Mouse (Mus musculus): ENCODE results near the gene Fmnl3. TPM values are rescaled to one million over a fixed set of nuclear protein-coding genes. Genes with fewer than 3 reads are reported as not detected.

The Fmnl3 gene
- total and polyA plus RNA-seq, 3 experiments: 0.04 to 0.06 TPM; not detected in 1

GRCm38 (mm10) chr15:99284527-99285188 is 85.6 kb downstream of the Fmnl3 start (continued):
- TF ChIP-seq ETS1 (IDR thresholded peaks at IDR 0.05; ENCODE audit: low read depth, low read length) (no peak), TCF12 (IDR thresholded peaks at IDR 0.05; ENCODE audit: low read depth, low read length) (no peak)

DNA sequence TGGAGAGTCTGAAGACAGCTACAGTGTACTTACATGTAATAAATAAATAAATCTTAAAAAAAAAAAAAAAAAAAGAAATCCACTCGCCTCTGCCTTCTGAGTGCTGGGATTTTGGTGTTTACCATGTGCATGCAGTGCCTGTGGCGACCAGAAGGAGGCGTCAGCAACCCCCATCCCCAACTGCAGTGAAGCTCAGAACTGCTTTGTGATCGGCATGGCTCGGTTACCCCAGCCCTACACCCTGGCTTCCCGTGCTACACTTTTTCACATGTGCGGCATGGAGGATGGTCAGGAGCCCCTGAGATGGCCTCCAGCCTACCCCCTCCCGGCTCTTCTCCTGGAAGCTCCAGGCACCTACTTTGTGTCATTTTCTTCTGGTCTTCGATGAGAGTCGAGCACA is 86.8 kb downstream of the Fmnl3 start:
- Histone ChIP-seq H3K36me3 (ENCODE audit: control insufficient read depth in 1 of 2, insufficient read depth in 2 of 2, low read length in 2 of 2) (peaks cover 0 to 5% of the 10 kb centered on the region in 2 experiments; a peak in 1 of 4 replicates), H3K9ac (ENCODE audit: control insufficient read depth, low read depth, low read length, poor library complexity, severe bottlenecking) (no peak overlapping the region), H3K79me2 (ENCODE audit: control insufficient read depth, insufficient read depth, low read length, poor library complexity) (no peaks in the 10 kb centered on the region), H3K9me3 (replicated peaks; ENCODE audit: insufficient read depth, low read length) (no peaks in the 10 kb centered on the region), H3K27ac (ENCODE audit: control insufficient read depth, low read depth, low read length) (no peak overlapping the region), H3K4me3 (ENCODE audit: control insufficient read depth in 1 of 2, insufficient read depth in 1 of 2, low read depth in 2 of 2, low read length in 2 of 2) (no peak overlapping the region), H3K27me3 (ENCODE audit: control insufficient read depth in 1 of 2, insufficient read depth in 2 of 2, low read length in 2 of 2) (peaks cover 2 to 3% of the 10 kb centered on the region in 2 experiments; a peak in 2 of 4 replicates), H3K4me1 (ENCODE audit: control insufficient read depth in 1 of 2, insufficient read depth in 2 of 2, low read length in 2 of 2) (peaks cover 2 to 14% of the 10 kb centered on the region in 2 experiments; a peak in 3 of 4 replicates)
- DNase-seq (ENCODE audit: low read depth, low spot score): peak; percentile 58
- TF ChIP-seq SMC3 (IDR thresholded peaks at IDR 0.05; ENCODE audit: low read depth, low read length): peak; percentile 43
- TF ChIP-seq HCFC1 (IDR thresholded peaks at IDR 0.05; ENCODE audit: low read depth, low read length): no peak
- TF ChIP-seq MYB (IDR thresholded peaks at IDR 0.05; ENCODE audit: low read depth, low read length): no peak
- no peak for TF ChIP-seq CHD1 (IDR thresholded peaks at IDR 0.05; ENCODE audit: low read depth, low read length)
- peak; percentile 54 to 73 (median 64) for TF ChIP-seq CTCF (IDR thresholded peaks at IDR 0.05 in 2 of 3, conservative IDR thresholded peaks at IDR 0.05 in 1 of 3; ENCODE audit: control insufficient read depth in 1 of 3, insufficient read depth in 1 of 3, low read depth in 2 of 3, low read length in 3 of 3, poor library complexity in 1 of 3, severe bottlenecking in 1 of 3)
- TF ChIP-seq BHLHE40 (IDR thresholded peaks at IDR 0.05; ENCODE audit: borderline replicate concordance, low read depth, low read length): no peak
- TF ChIP-seq MYC (IDR thresholded peaks at IDR 0.05; ENCODE audit: low read depth, low read length): no peak
- no peak for TF ChIP-seq MAX (IDR thresholded peaks at IDR 0.05; ENCODE audit: low read length)
- no peak for TF ChIP-seq GATA1 (IDR thresholded peaks at IDR 0.05; ENCODE audit: low read depth, low read length)
- no peak; the same call in 1 of the 2 replicates for TF ChIP-seq RAD21 (IDR thresholded peaks at IDR 0.05; ENCODE audit: low read depth, low read length)
- TF ChIP-seq ZMIZ1 (IDR thresholded peaks at IDR 0.05; ENCODE audit: low read depth, low read length): no peak
- TF ChIP-seq POLR2AphosphoS2 (IDR thresholded peaks at IDR 0.05; ENCODE audit: low read length): no peak
- TF ChIP-seq MEF2A (IDR thresholded peaks at IDR 0.05; ENCODE audit: extremely low read depth, insufficient replicate concordance, low read depth, low read length, poor library complexity, severe bottlenecking): no peak
- TF ChIP-seq USF1 (IDR thresholded peaks at IDR 0.05; ENCODE audit: low read depth, low read length): no peak

- H3K27me3 ChIP-seq (ENCODE audit: control insufficient read depth in 1 of 2, insufficient read depth in 2 of 2, low read length in 2 of 2): peaks cover 2 to 3% of the 10 kb centered on the region in 2 experiments; a peak in 2 of 4 replicates
- no peak overlapping the region for H3K9ac ChIP-seq (ENCODE audit: control insufficient read depth, low read depth, low read length, poor library complexity, severe bottlenecking)
- H3K79me2 ChIP-seq (ENCODE audit: control insufficient read depth, insufficient read depth, low read length, poor library complexity): no peaks in the 10 kb centered on the region
- H3K9me3 ChIP-seq (replicated peaks; ENCODE audit: insufficient read depth, low read length): no peaks in the 10 kb centered on the region
- TF ChIP-seq GATA1 (IDR thresholded peaks at IDR 0.05; ENCODE audit: low read depth, low read length) (no peak), UBTF (IDR thresholded peaks at IDR 0.05; ENCODE audit: borderline replicate concordance, insufficient read depth, low read depth, low read length) (no peak), TCF12 (IDR thresholded peaks at IDR 0.05; ENCODE audit: low read depth, low read length) (no peak), JUND (IDR thresholded peaks at IDR 0.05; ENCODE audit: low read depth, low read length) (no peak), NRF1 (IDR thresholded peaks at IDR 0.05; ENCODE audit: insufficient read depth, low read depth, low read length, poor library complexity, severe bottlenecking) (no peak)
- H3K27ac ChIP-seq (ENCODE audit: control insufficient read depth, low read depth, low read length): no peak overlapping the region
- no peak overlapping the region for H3K4me3 ChIP-seq (ENCODE audit: control insufficient read depth in 1 of 2, insufficient read depth in 1 of 2, low read depth in 2 of 2, low read length in 2 of 2)
- H3K36me3 ChIP-seq (ENCODE audit: control insufficient read depth in 1 of 2, insufficient read depth in 2 of 2, low read length in 2 of 2): no peaks in the 10 kb centered on the region
- no peak for DNase-seq (ENCODE audit: low read depth, low spot score)
- no peaks in the 10 kb centered on the region for H3K4me1 ChIP-seq (ENCODE audit: control insufficient read depth in 1 of 2, insufficient read depth in 2 of 2, low read length in 2 of 2)
Observed at GRCm38 (mm10) chr15:99278271-99278670, 92.0 kb downstream of the Fmnl3 start.
